In genomic region chr1:159889012-159889765, GRCm38 (mm10) we compare ENCODE assay signal across 11 mouse cellular contexts.
DNase-seq lines count a peak whose midpoint lies in the region; ATAC-seq and TF ChIP-seq lines count a peak whose summit lies in the region.
"Had no signal": no experiment of that assay in that cellular context is flagged by ENCODE, and none has a peak within 500 bp of the region (broad histone marks: within the 10 kb centered on the region; RNA-seq: fewer than 3 reads in every experiment).

No protein-coding gene starts in this region.

- dilution Hi-C loops in CH12.LX (cut with MboI; ENCODE audit: extremely low pct_ligation_motif_present, extremely low pct_unique_long_range_greater_than_20kb, low sequenced_read_pairs): no loop called here

- TF ChIP-seq CTCF in CH12.LX (conservative IDR thresholded peaks at IDR 0.05 in 1 of 2, IDR thresholded peaks at IDR 0.05 in 1 of 2; ENCODE audit: low read depth in 2 of 2, low read length in 2 of 2): no peak
- TF ChIP-seq CTCF in gastrocnemius, adult 2 months (IDR thresholded peaks at IDR 0.05): no peak

- intact Hi-C loops in gastrocnemius, adult 2 months (cut with DNase I): no loop called here

- in situ Hi-C loops in CH12.LX (cut with MboI; ENCODE audit: low pct_ligation_motif_present, low pct_unique_long_range_greater_than_20kb, low sequenced_read_pairs): loop anchor here (25.0 kb wide), 1 partner anchor 298 kb away; the partner anchor contains the start of gene Mrps14

- no peak for TF ChIP-seq EP300 in CH12.LX (IDR thresholded peaks at IDR 0.05; ENCODE audit: low read length)

- no peak overlapping the region for H3K4me2 ChIP-seq in heart, embryonic 12.5 days
- peak overlapping the region; percentile 22; the same call in 1 of the 2 replicates for H3K4me2 ChIP-seq in CH12.LX (ENCODE audit: insufficient read depth, low read depth, poor library complexity, severe bottlenecking)
- H3K4me2 ChIP-seq: hindbrain, embryonic 13.5 days; midbrain, embryonic 15.5 days had no signal

- no peak for ATAC-seq in heart, embryonic 12.5 days (ENCODE audit: insufficient number of reproducible peaks, low FRiP score)
- ATAC-seq in common myeloid progenitor, adult 5-6 weeks (replicated peaks; ENCODE audit: low read depth, poor library complexity, severe bottlenecking): peak; percentile 87
- ATAC-seq: midbrain, embryonic 15.5 days had no signal

- WGBS in heart, embryonic 12.5 days: 77% methylated on average over 17 of the region's 17 CpGs
- WGBS in midbrain, embryonic 10.5 days: 95% methylated on average over 17 of the region's 17 CpGs

- no peak for TF ChIP-seq RAD21 in CH12.LX (IDR thresholded peaks at IDR 0.05; ENCODE audit: low read depth, low read length)

- no peaks in the 10 kb centered on the region for H3K27me3 ChIP-seq in heart, embryonic 12.5 days (replicated peaks)
- peaks cover 2% of the 10 kb centered on the region for H3K27me3 ChIP-seq in CH12.LX (replicated peaks)
- H3K27me3 ChIP-seq in midbrain, embryonic 10.5 days (ENCODE audit: low read depth, poor library complexity, severe bottlenecking): no peaks in the 10 kb centered on the region
- H3K27me3 ChIP-seq: hindbrain, embryonic 13.5 days; midbrain, embryonic 15.5 days had no signal

- DNase-seq in heart, adult 9 months (ENCODE audit: low spot score in 2 of 2): peak; percentile 30 to 58
- no peak for DNase-seq in CH12.LX (ENCODE audit: extremely low read depth)
- DNase-seq in lung, postnatal 25 days (ENCODE audit: low spot score): peak; percentile 9
- no peak for DNase-seq in gastrocnemius, adult 2 months
- no peak for DNase-seq in midbrain, embryonic 10.5 days (ENCODE audit: low spot score)
- no peak for DNase-seq in thymus, postnatal 14 days

- H3K4me3 ChIP-seq in heart, embryonic 12.5 days: no peak overlapping the region
- no peak overlapping the region for H3K4me3 ChIP-seq in CH12.LX (replicated peaks in 1 of 3; ENCODE audit: low read depth in 2 of 3, low read length in 2 of 3, poor library complexity in 1 of 3)
- H3K4me3 ChIP-seq in gastrocnemius, adult 2 months: no peak overlapping the region
- H3K4me3 ChIP-seq in midbrain, embryonic 10.5 days: no peak overlapping the region
- H3K4me3 ChIP-seq: erythroblast, embryonic 14.5 days; hindbrain, embryonic 13.5 days; midbrain, embryonic 15.5 days had no signal

- H3K79me2 ChIP-seq in CH12.LX (replicated peaks; ENCODE audit: control insufficient read depth, extremely low read depth, insufficient read depth, poor library complexity, severe bottlenecking): no peaks in the 10 kb centered on the region

- H3K9me3 ChIP-seq in heart, embryonic 12.5 days (replicated peaks): no peaks in the 10 kb centered on the region
- H3K9me3 ChIP-seq in CH12.LX (replicated peaks; ENCODE audit: low read length): no peaks in the 10 kb centered on the region
- no peaks in the 10 kb centered on the region for H3K9me3 ChIP-seq in midbrain, embryonic 10.5 days (replicated peaks)
- H3K9me3 ChIP-seq: hindbrain, embryonic 13.5 days; midbrain, embryonic 15.5 days had no signal

- H3K4me1 ChIP-seq in heart, embryonic 12.5 days (replicated peaks): no peaks in the 10 kb centered on the region
- peaks cover 12 to 19% of the 10 kb centered on the region in 2 experiments for H3K4me1 ChIP-seq in CH12.LX (ENCODE audit: control insufficient read depth in 1 of 2, insufficient read depth in 2 of 2)
- no peaks in the 10 kb centered on the region for H3K4me1 ChIP-seq in midbrain, embryonic 10.5 days
- H3K4me1 ChIP-seq: hindbrain, embryonic 13.5 days; midbrain, embryonic 15.5 days had no signal

- H3K36me3 ChIP-seq in heart, embryonic 12.5 days: no peaks in the 10 kb centered on the region
- H3K36me3 ChIP-seq in CH12.LX (replicated peaks in 1 of 2; ENCODE audit: control insufficient read depth in 1 of 2, insufficient read depth in 1 of 2, low read length in 1 of 2): no peaks in the 10 kb centered on the region
- H3K36me3 ChIP-seq in midbrain, embryonic 10.5 days: no peaks in the 10 kb centered on the region
- H3K36me3 ChIP-seq: hindbrain, embryonic 13.5 days; midbrain, embryonic 15.5 days had no signal

- TF ChIP-seq POLR2A in CH12.LX (IDR thresholded peaks at IDR 0.05; ENCODE audit: low read depth, low read length): no peak

- H3K27ac ChIP-seq in heart, embryonic 12.5 days (ENCODE audit: poor library complexity, severe bottlenecking): no peak overlapping the region
- H3K27ac ChIP-seq in CH12.LX (ENCODE audit: insufficient read depth, low read depth): no peak overlapping the region
- H3K27ac ChIP-seq in gastrocnemius, adult 2 months: no peak overlapping the region
- no peak overlapping the region for H3K27ac ChIP-seq in midbrain, embryonic 10.5 days (replicated peaks)
- H3K27ac ChIP-seq: hindbrain, embryonic 13.5 days; midbrain, embryonic 15.5 days had no signal

- no peak overlapping the region for H3K9ac ChIP-seq in heart, embryonic 12.5 days
- no peak overlapping the region for H3K9ac ChIP-seq in CH12.LX (ENCODE audit: insufficient read depth, low read depth)
- H3K9ac ChIP-seq: hindbrain, embryonic 13.5 days; midbrain, embryonic 15.5 days had no signal

TF ChIP-seq in CH12.LX, 34 proteins besides CTCF, POLR2A, EP300 and RAD21:
- TF ChIP-seq HCFC1 (IDR thresholded peaks at IDR 0.05; ENCODE audit: low read depth, low read length) (no peak), KAT2A (IDR thresholded peaks at IDR 0.05; ENCODE audit: insufficient replicate concordance, low read length) (no peak), SIN3A (IDR thresholded peaks at IDR 0.05; ENCODE audit: low read length) (no peak), E2F4 (IDR thresholded peaks at IDR 0.05; ENCODE audit: insufficient replicate concordance, low read depth, low read length) (no peak), JUND (conservative IDR thresholded peaks at IDR 0.05; ENCODE audit: low read depth, low read length) (no peak), POLR2AphosphoS2 (IDR thresholded peaks at IDR 0.05; ENCODE audit: low read depth, low read length) (no peak), CHD2 (IDR thresholded peaks at IDR 0.05; ENCODE audit: low read length) (no peak), USF1 (IDR thresholded peaks at IDR 0.05; ENCODE audit: low read depth, low read length) (no peak), GABPA (IDR thresholded peaks at IDR 0.05; ENCODE audit: insufficient replicate concordance, low read depth, low read length) (no peak), TBP (conservative IDR thresholded peaks at IDR 0.05; ENCODE audit: low read depth, low read length) (no peak), ZMIZ1 (IDR thresholded peaks at IDR 0.05; ENCODE audit: low read depth, low read length) (no peak), JUN (IDR thresholded peaks at IDR 0.05; ENCODE audit: insufficient read depth, low read depth, low read length) (no peak), MXI1 (IDR thresholded peaks at IDR 0.05; ENCODE audit: low read depth, low read length) (no peak), CHD1 (IDR thresholded peaks at IDR 0.05; ENCODE audit: low read depth, low read length) (no peak), ZC3H11A (IDR thresholded peaks at IDR 0.05; ENCODE audit: low read depth, low read length) (no peak), ETS1 (conservative IDR thresholded peaks at IDR 0.05; ENCODE audit: low read depth, low read length) (no peak), USF2 (conservative IDR thresholded peaks at IDR 0.05; ENCODE audit: low read depth, low read length) (no peak)

Comparison
In these comparisons a context has a peak if more than half of its experiments do, and no peak if none do; other contexts are left out.
1. DNase-seq: peak in heart, adult 9 months (2 of 2) and lung, postnatal 25 days (single experiment); none in CH12.LX (single experiment), gastrocnemius, adult 2 months (single experiment), midbrain, embryonic 10.5 days (single experiment) and thymus, postnatal 14 days (single experiment).